Mouse (Mus musculus) liver, embryonic 14.5 days (tissue): ENCODE measurements around the gene Tmem184a.
A peak's percentile ranks its signal among the peaks of the same experiment; 100 is the strongest.

Source experiments
- CTCF ChIP-seq: IDR thresholded peaks from 2 replicates; pipeline ENCODE4 v1.5.1; 2016; ENCODE audit warnings: antibody characterized with exemption, low read depth, control low read depth
- EP300 ChIP-seq: IDR thresholded peaks from 2 replicates; pipeline ENCODE4 v1.6.1; 2016; ENCODE audit warnings: antibody characterized with exemption, low read depth

GRCm38 (mm10) chr5:139805924-139806323, 13.8 kb downstream of the Tmem184a start:
- TF ChIP-seq CTCF = peak; percentile 69
- TF ChIP-seq EP300 = peak; percentile 69
